Mouse (Mus musculus): ENCODE results near the gene BC017158. TPM values are rescaled to one million over a fixed set of nuclear protein-coding genes. Genes with fewer than 3 reads are reported as not detected.
A peak's percentile ranks its signal among the peaks of the same experiment; 100 is the strongest.

BC017158 gene
- total RNA-seq, 2 experiments from 2014 or later = 10.3 to 10.8 TPM

GRCm38 (mm10) chr7:128238991-128239390 is 59.0 kb downstream of the BC017158 start:
- peak in 1 of 2 experiments; percentile 62 for DNase-seq

GRCm38 (mm10) chr7:128237927-128238778 is 59.8 kb downstream of the BC017158 start, which contains the start of gene 9130023H24Rik:
Gene 9130023H24Rik (minus strand): TSS chr7:128238031.
- peak; percentile 100 for DNase-seq
- intact Hi-C loops (cut with DNase I) = loop anchor here (1.0 to 5.0 kb wide), 2 partner anchors 107 to 219 kb away; no protein-coding TSS in a partner anchor

More at GRCm38 (mm10) chr7:128238991-128239390, 59.0 kb downstream of the BC017158 start:
- intact Hi-C loops (cut with DNase I) = loop anchor here (5.0 kb wide), 1 partner anchor 218 kb away; no protein-coding TSS in a partner anchor

- intact Hi-C loops (cut with DNase I) = loop anchor here (1.0 to 5.0 kb wide), 2 partner anchors 108 to 220 kb away; no protein-coding TSS in a partner anchor
- no peak for DNase-seq
These were observed 60.4 kb downstream of the BC017158 start for GRCm38 (mm10) chr7:128237593-128237926.

- intact Hi-C loops (cut with DNase I) = loop anchor here (1.0 to 5.0 kb wide), 2 partner anchors 108 to 220 kb away; no protein-coding TSS in a partner anchor
- peak; percentile 91 to 94 for DNase-seq
These were observed 60.9 kb downstream of the BC017158 start, which contains the start of gene Armc5 for GRCm38 (mm10) chr7:128236856-128237592. Gene Armc5 (plus strand): TSS chr7:128237342.

GRCm38 (mm10) chr7:128236426-128236825 is 61.5 kb downstream of the BC017158 start:
- no peak for DNase-seq
- intact Hi-C loops (cut with DNase I) = loop anchor here (5.0 kb wide), 1 partner anchor 221 kb away; no protein-coding TSS in a partner anchor

- intact Hi-C loops (cut with DNase I) = loop anchor here (5.0 kb wide), 1 partner anchor 222 kb away; no protein-coding TSS in a partner anchor
- no peak for DNase-seq
These were observed 62.5 kb downstream of the BC017158 start for GRCm38 (mm10) chr7:128235481-128235880.

GRCm38 (mm10) chr7:128234796-128235195 is 63.2 kb downstream of the BC017158 start:
- intact Hi-C loops (cut with DNase I) = loop anchor here (5.0 kb wide), 1 partner anchor 223 kb away; no protein-coding TSS in a partner anchor
- DNase-seq = no peak

- DNase-seq = no peak
- intact Hi-C loops (cut with DNase I) = no loop called here
These were observed 66.2 kb downstream of the BC017158 start for GRCm38 (mm10) chr7:128231741-128232140.

Small RNA genes lying within 50 kb of the gene (microRNA-seq; reads per million reads assigned to microRNA genes)
- gene Mir3103 = 0.35 to 0.47 reads per million in 2 experiments

Other genes with a start within 250 kb of the BC017158 start
- 1 to 10 TPM; 2.5 to 3.9 TPM for gene Itgam, start 235.5 kb downstream of the BC017158 start, total RNA-seq (2021)
- gene Gm49368, start 235.5 kb downstream of the BC017158 start, total RNA-seq (2021) = not detected
- under 1 TPM; 0.12 to 0.22 TPM for gene Itgax, start 168.6 kb downstream of the BC017158 start, total RNA-seq (2021)
- gene Itgad, start 143.8 kb downstream of the BC017158 start, total RNA-seq (2021) = not detected
- 1,000 to 10,000 TPM; 1,342 to 1,375 TPM for gene Cox6a2, start 91.8 kb downstream of the BC017158 start, total RNA-seq (2021)
- 10 to 100 TPM; 11.7 to 13.3 TPM for gene Armc5, start 60.8 kb downstream of the BC017158 start, total RNA-seq (2021)
- gene 9130023H24Rik, start 60.1 kb downstream of the BC017158 start, total RNA-seq (2021) = 1 to 10 TPM; 4.5 to 5.4 TPM
- 10 to 100 TPM; 52.1 to 57.0 TPM for gene Tgfb1i1, start 51.4 kb downstream of the BC017158 start, total RNA-seq (2021)
- not detected for gene Slc5a2, start 32.5 kb downstream of the BC017158 start, total RNA-seq (2021)
- 10 to 100 TPM; 10.7 to 10.9 TPM for gene Rgs10, start 120.6 kb upstream of the BC017158 start, total RNA-seq (2021)
- 10 to 100 TPM; 52.5 to 54.6 TPM for gene Tial1, start 163.5 kb upstream of the BC017158 start, total RNA-seq (2021)
- 100 to 1,000 TPM; 157 to 160 TPM for gene Bag3, start 225.4 kb upstream of the BC017158 start, total RNA-seq (2021)